Mouse (Mus musculus): Measurements from ENCODE around the gene Hapln2.

- TF ChIP-seq POLR2A (IDR thresholded peaks at IDR 0.05; ENCODE audit: control insufficient read depth, extremely low read depth, insufficient read depth, low read length, poor library complexity) (no peak), CTCF (IDR thresholded peaks at IDR 0.05; ENCODE audit: borderline replicate concordance, control insufficient read depth, extremely low read depth, insufficient read depth, low read length, poor library complexity) (no peak)
These were observed 29.6 kb upstream of the Hapln2 start for GRCm38 (mm10) chr3:88057030-88057429.

All from thymus, adult 2 months (tissue).